Mouse (Mus musculus) testis, adult 2 months (tissue): Measurements from ENCODE around the gene B830017H08Rik.

ENCODE experiments used
- CTCF ChIP-seq: fragments of 200-500 bp; IDR thresholded peaks from 2 replicates; pipeline ENCODE4 v1.5.1; 2012; ENCODE audit warnings: low read depth, mild to moderate bottlenecking, inconsistent platforms, low read length, moderate library complexity; ENCODE audit not compliant: control insufficient read depth, insufficient read depth, insufficient replicate concordance
- POLR2A ChIP-seq: fragments of 200-500 bp; IDR thresholded peaks from 2 replicates; pipeline ENCODE4 v1.6.1; 2012; ENCODE audit warnings: low read depth, mild to moderate bottlenecking, inconsistent platforms, low read length, moderate library complexity; ENCODE audit not compliant: control insufficient read depth

DNA sequence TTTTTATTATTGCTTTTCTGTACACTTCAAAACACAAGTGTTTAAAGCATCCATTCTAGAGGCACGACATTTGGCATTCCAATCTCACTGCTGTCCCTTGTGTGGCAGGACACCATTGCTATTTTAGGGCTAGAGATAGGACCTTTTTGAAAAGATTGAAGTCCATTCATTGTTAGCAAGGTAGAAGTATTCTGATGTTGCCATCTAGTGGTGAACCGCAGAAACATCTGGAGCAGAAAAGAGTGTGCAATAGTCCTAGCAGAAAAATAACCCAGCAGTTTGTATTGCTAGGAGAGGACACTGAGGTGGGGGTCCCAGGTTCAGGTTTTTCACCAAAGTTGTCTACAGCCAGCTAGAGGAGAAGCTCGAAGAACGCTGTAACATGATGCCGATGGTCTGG is 20.8 kb upstream of the B830017H08Rik start:
- TF ChIP-seq CTCF (no peak), POLR2A (no peak)
